Mouse (Mus musculus) kidney, embryonic 15.5 days (tissue): ENCODE data around the gene Abcb4. TPM values are rescaled to one million over a fixed set of nuclear protein-coding genes. Genes with fewer than 3 reads are reported as not detected.

Source experiments
- ATAC-seq: fragments of 200-750 bp; cut with Nextera tagmentation; replicated peaks from 2 replicates; pipeline ENCODE4 v1.8.0; 2017; ENCODE audit warnings: moderate TSS enrichment; ENCODE audit not compliant: low FRiP score
- H3K27ac ChIP-seq: fragments of 300-500 bp; sonication (generic); 2 replicates; pipeline ENCODE4 v1.5.1; 2015; ENCODE audit warnings: mild to moderate bottlenecking, inconsistent platforms
- H3K27me3 ChIP-seq: fragments of 300-500 bp; sonication (generic); 2 replicates; pipeline ENCODE4 v1.6.1; 2015; ENCODE audit warnings: inconsistent platforms
- H3K36me3 ChIP-seq: fragments of 300-500 bp; sonication (generic); 2 replicates; pipeline ENCODE4 v1.6.1; 2015; ENCODE audit warnings: inconsistent platforms
- H3K4me1 ChIP-seq: fragments of 300-500 bp; sonication (generic); 2 replicates; pipeline ENCODE4 v1.6.1; 2015; ENCODE audit warnings: inconsistent platforms
- H3K4me2 ChIP-seq: fragments of 300-500 bp; sonication (generic); 2 replicates; pipeline ENCODE4 v1.6.1; 2015; ENCODE audit warnings: moderate library complexity, mild to moderate bottlenecking, inconsistent platforms
- H3K4me3 ChIP-seq: fragments of 300-500 bp; sonication (generic); replicated peaks from 2 replicates; pipeline ENCODE4 v1.5.1; 2015; ENCODE audit warnings: mild to moderate bottlenecking, inconsistent platforms
- H3K9ac ChIP-seq: fragments of 300-500 bp; sonication (generic); 2 replicates; pipeline ENCODE4 v1.6.1; 2015; ENCODE audit warnings: mild to moderate bottlenecking, inconsistent platforms
- H3K9me3 ChIP-seq: fragments of 300-500 bp; sonication (generic); replicated peaks from 2 replicates; pipeline ENCODE4 v1.6.1; 2016; ENCODE audit warnings: inconsistent platforms
- WGBS: fragments of 180-500 bp; shearing (Covaris S2); methylation state at CpG from one replicate; pipeline ENCODE4 v1.1.7; 2015; ENCODE audit warnings: mixed read lengths; 5-methylcytosine and 5-hydroxymethylcytosine counted together
- polyA plus RNA-seq: library from polyadenylated mRNA; unstranded; fragments of >200 nt; fragmentation: Nextera tagmentation; extraction: Ambion mirVana; gene quantifications from 2 replicates; pipeline ENCODE4 v1.2.1, GENCODE M21; 2015

The Abcb4 gene
- polyA plus RNA-seq, 1 experiment from 2014 or later = 0.86 TPM

DNA sequence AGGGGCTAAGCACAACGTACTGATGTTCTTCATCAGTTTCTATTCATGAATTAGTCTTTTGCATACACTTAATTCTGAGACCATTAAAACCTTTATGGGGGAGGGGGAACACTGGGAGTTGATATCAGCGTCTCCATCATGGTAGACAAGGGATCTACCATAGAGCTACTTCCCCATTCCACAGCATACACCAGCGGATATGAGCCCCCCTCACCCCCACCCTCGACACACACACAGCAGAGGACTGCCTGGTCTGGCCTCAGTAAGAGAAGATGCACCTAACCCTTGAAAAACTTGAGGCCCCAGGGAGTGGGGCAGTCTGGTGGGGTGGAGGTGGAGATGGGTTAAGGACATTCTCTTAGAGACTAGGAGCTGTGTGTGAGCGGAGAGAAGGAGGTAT lies 15.7 kb upstream of the Abcb4 start:
- no peaks in the 10 kb centered on the region for H3K36me3 ChIP-seq
- no peak overlapping the region for H3K4me2 ChIP-seq
- H3K9me3 ChIP-seq = no peaks in the 10 kb centered on the region
- H3K27ac ChIP-seq = no peak overlapping the region
- WGBS = 74% methylated on average over 5 of the region's 5 CpGs
- no peak overlapping the region for H3K9ac ChIP-seq
- no peak for ATAC-seq
- H3K27me3 ChIP-seq = no peaks in the 10 kb centered on the region
- H3K4me1 ChIP-seq = no peaks in the 10 kb centered on the region
- H3K4me3 ChIP-seq = no peak overlapping the region

DNA sequence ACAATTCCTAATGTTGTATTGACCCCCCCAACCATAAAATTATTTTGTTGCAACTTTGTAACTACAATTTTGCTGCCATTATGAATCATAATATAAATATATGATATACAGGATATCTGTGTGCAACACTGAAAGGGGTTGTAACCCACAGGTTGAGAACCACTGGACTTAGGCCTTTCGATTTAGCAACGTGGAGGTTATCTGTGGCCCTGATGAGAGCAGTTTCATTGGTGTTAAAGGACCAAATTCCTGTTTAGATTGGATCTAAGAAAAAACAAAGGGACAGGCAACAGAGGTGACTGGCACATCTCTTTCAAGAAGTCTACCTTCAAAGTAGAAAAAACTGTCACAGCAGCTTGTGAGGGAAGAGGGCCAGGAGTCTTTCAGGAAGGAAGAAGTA lies 7.7 kb upstream of the Abcb4 start:
- H3K4me2 ChIP-seq = no peak overlapping the region
- H3K4me1 ChIP-seq = no peaks in the 10 kb centered on the region
- H3K4me3 ChIP-seq = no peak overlapping the region
- no peaks in the 10 kb centered on the region for H3K36me3 ChIP-seq
- no peaks in the 10 kb centered on the region for H3K27me3 ChIP-seq
- 0 out of 2 replicates have a peak, but pooled peaks cover 3% of the 10 kb centered on the region for H3K9me3 ChIP-seq
- H3K9ac ChIP-seq = no peak overlapping the region
- H3K27ac ChIP-seq = no peak overlapping the region
- ATAC-seq = no peak
- WGBS = 85% methylated on average over 2 of the region's 2 CpGs

DNA sequence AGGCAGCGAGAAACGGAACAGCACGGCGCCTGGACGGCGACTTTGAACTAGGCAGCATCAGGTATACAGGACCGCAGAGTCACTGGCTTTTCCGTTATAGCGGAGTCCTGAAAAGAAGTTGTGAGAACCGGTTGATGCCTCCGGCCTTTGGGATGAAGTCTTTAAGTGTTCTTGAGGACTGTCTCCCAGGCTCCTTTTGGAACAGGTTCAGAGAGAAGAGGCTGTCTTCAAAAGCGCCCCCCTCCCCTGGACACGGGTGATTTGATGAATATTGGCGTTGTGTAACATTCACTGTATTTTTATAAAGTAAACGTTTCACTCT lies 548 bp downstream of the Abcb4 start:
- no peak for ATAC-seq
- H3K9ac ChIP-seq = peak overlapping the region; percentile 44

DNA sequence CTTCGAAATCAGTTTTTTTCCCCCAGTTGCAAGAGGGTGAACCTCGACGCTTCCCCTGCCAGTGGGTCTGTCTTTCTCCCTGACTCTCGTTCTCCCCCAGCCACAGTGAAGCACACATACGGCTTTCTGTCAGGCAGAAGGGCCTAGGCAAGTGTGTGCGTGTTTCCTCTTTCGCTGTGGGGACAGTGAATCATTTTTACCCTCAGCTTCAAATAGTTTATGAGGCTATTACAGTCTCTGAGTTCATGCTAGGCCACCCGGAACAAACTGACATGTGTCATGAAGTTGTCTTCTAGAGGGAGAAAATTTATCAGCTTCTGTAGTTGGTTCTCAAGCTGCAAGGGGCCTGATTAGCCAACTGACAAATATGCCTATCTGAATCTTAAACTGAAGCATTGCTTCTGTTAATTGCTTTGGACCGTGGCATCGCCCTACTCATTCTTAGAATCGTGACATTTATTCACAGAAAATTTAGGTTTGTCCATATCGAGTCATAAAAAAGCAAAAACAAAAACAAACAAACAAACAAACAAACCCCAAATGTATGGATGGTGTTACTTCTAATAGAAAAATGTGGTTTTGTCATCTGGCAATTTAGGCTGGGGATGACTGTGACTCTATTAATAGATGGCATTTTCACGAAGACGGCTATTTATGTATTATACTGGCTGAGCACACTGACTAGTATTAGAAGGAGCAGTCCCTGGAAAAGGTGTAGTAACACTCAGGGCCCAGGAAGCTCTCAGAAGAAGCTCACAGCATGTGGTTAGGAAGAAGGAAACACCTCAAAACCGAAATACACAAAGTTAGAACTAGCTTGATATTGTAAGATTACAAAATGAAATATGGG lies 1.3 kb downstream of the Abcb4 start:
- ATAC-seq = no peak
- H3K4me2 ChIP-seq = peak overlapping the region; percentile 98; the same call in 1 of the 2 replicates
- WGBS = 63% methylated on average over 15 of the region's 15 CpGs

More for the DNA sequence above, 548 bp downstream of the Abcb4 start:
- no peaks in the 10 kb centered on the region for H3K36me3 ChIP-seq
- H3K4me3 ChIP-seq = peak overlapping the region; percentile 58
- peaks cover 34% of the 10 kb centered on the region for H3K27me3 ChIP-seq
- H3K9me3 ChIP-seq = 0 out of 2 replicates have a peak, but pooled peaks cover 5% of the 10 kb centered on the region
- peaks cover 14% of the 10 kb centered on the region; the same call in 1 of the 2 replicates for H3K4me1 ChIP-seq
- H3K4me2 ChIP-seq = peak overlapping the region; percentile 98
- WGBS = 8% methylated on average over 15 of the region's 15 CpGs
- H3K27ac ChIP-seq = no peak overlapping the region

DNA sequence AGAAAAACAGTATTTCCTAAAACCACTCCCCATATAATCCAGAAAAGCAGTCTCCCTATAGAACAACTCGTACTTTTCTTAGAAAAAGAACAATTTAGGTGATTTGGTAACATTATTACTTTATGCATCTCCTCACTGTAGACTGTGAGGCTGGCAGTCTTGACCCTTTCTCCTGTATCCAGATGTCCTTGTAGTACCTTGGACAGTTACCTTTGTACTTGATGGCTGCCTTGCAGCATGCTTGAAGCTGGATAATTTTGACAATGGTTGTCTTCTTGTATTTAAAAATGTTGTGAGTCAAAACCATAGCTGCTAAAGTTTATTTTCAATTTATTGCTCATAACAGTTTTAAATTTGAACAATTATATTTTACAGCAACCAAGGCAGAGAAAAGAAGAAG lies 2.7 kb downstream of the Abcb4 start:
- ATAC-seq = no peak
- 75% methylated on average over 1 of the region's 1 CpGs for WGBS
- Histone ChIP-seq H3K4me3 (no peak overlapping the region), H3K9me3 (no peaks in the 10 kb centered on the region), H3K4me2 (no peak overlapping the region), H3K36me3 (no peaks in the 10 kb centered on the region), H3K27ac (no peak overlapping the region), H3K27me3 (peaks cover 34% of the 10 kb centered on the region), H3K4me1 (peaks cover 14% of the 10 kb centered on the region; the same call in 1 of the 2 replicates), H3K9ac (no peak overlapping the region)

More for the DNA sequence above, 1.3 kb downstream of the Abcb4 start:
- H3K27ac ChIP-seq = no peak overlapping the region
- no peak overlapping the region for H3K9ac ChIP-seq
- no peak overlapping the region; the same call in 1 of the 2 replicates for H3K4me3 ChIP-seq
- no peaks in the 10 kb centered on the region for H3K36me3 ChIP-seq
- H3K27me3 ChIP-seq = peaks cover 34% of the 10 kb centered on the region
- H3K9me3 ChIP-seq = 0 out of 2 replicates have a peak, but pooled peaks cover 5% of the 10 kb centered on the region
- H3K4me1 ChIP-seq = peaks cover 14% of the 10 kb centered on the region; the same call in 1 of the 2 replicates

DNA sequence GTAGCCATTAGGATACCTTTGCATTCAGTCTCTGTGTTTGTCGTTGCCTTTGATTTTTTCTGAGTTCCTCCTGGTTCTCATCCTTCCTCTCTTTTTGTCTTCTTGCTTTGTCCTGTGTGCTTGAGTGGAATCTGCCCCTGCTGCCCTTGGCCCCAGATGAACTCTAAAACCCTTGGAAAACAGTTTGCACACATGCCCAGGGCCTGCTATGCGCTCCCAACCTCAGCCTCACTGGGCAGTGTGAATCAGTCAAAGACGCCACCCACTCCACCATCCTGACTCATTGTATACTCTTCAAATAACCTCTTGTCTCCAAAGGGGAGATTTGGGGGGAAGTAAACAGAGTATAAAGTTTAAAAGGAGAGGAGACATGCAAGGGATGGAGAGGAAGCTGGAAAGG lies 4.7 kb downstream of the Abcb4 start:
- 78% methylated on average over 3 of the region's 3 CpGs for WGBS
- ATAC-seq = no peak
- no peaks in the 10 kb centered on the region for H3K36me3 ChIP-seq
- no peak overlapping the region for H3K27ac ChIP-seq
- H3K4me1 ChIP-seq = peaks cover 10% of the 10 kb centered on the region; the same call in 1 of the 2 replicates
- no peak overlapping the region for H3K4me3 ChIP-seq
- no peaks in the 10 kb centered on the region for H3K9me3 ChIP-seq
- no peak overlapping the region for H3K4me2 ChIP-seq
- H3K9ac ChIP-seq = no peak overlapping the region
- H3K27me3 ChIP-seq = peaks cover 18% of the 10 kb centered on the region

DNA sequence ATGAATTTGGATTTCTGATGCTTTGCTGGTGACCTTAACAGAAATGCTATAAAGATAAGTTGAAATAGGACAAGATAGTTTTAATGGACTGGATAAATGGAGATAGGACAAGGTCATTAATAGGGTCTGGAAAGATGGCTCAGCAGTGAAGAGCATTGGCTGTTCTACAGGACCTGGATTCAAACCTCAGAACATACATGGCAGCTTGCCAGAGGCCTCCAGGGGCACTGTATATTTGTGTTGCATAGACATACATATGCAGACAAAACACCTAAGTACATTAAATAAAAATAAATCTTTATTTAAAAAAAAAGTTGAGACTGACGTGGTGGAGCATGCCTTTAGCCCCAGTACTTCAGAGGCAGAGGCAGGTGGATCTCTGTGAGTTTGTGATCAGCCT lies 7.5 kb downstream of the Abcb4 start:
- H3K4me2 ChIP-seq = no peak overlapping the region

DNA sequence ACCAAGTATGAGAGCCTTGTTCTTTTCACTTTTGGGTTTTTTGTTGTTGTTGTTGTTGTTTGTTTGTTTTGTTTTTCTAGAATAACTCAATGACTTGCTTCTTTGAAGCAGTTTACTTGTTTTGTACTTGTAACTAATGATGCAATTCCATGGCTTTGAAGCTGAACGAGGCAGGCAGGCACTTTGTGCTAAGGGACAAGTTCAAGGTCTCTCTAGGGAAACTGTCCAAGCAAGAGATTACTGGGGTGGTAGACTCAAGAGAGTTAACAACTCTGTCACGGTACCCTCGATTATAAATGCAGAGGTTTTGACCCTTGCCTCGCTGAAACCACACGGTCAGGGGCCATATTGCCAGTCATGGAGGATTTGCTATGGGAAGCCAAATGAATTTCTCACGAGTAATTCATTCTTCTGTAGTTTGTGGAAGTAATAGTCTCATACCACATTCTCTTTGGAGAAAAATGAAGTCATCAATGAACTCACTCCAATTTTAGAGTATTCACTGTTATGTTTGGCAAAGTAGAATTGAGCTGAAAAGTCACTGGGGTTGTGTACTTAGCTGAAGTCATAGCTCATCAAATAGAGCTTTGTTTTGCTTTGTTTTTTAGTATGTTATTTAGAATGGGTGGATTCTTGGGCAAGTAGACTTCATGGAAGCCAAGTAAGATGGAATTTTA lies 8.8 kb downstream of the Abcb4 start:
- WGBS = 74% methylated on average over 6 of the region's 6 CpGs
- no peak overlapping the region for H3K27ac ChIP-seq
- H3K9me3 ChIP-seq = no peaks in the 10 kb centered on the region
- H3K4me1 ChIP-seq = no peaks in the 10 kb centered on the region
- H3K36me3 ChIP-seq = no peaks in the 10 kb centered on the region
- no peak overlapping the region for H3K4me2 ChIP-seq
- H3K4me3 ChIP-seq = no peak overlapping the region
- H3K27me3 ChIP-seq = no peaks in the 10 kb centered on the region
- no peak overlapping the region for H3K9ac ChIP-seq
- no peak for ATAC-seq

More for the DNA sequence above, 7.5 kb downstream of the Abcb4 start:
- H3K27ac ChIP-seq = no peak overlapping the region
- H3K27me3 ChIP-seq = no peaks in the 10 kb centered on the region
- 68% methylated on average over 1 of the region's 1 CpGs for WGBS
- no peak overlapping the region for H3K4me3 ChIP-seq
- no peak overlapping the region for H3K9ac ChIP-seq
- no peaks in the 10 kb centered on the region for H3K36me3 ChIP-seq
- ATAC-seq = no peak
- no peaks in the 10 kb centered on the region for H3K4me1 ChIP-seq
- no peaks in the 10 kb centered on the region for H3K9me3 ChIP-seq

DNA sequence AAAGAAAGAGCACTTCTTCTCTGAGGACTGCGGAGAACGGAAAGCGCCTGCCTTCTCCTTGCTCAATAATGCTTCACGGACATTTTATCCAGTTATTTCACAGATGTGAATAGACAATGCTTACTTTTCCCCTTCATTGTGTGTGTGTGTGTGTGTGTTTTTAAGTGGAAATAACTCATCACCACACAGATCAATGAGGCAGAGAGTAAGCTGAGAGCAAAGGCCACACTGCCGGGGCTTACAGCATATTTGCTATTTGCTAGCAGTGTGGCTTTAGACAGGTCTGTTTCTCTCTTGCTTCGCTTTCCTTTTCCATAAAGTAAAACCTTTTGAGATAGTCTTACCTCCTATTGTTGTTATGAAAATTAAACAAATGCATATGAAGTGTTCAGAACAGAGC lies 11.0 kb downstream of the Abcb4 start:
- Histone ChIP-seq H3K9me3 (no peaks in the 10 kb centered on the region), H3K27me3 (no peaks in the 10 kb centered on the region), H3K36me3 (no peaks in the 10 kb centered on the region), H3K4me2 (no peak overlapping the region), H3K9ac (no peak overlapping the region), H3K4me1 (no peaks in the 10 kb centered on the region), H3K4me3 (no peak overlapping the region), H3K27ac (no peak overlapping the region)
- no peak for ATAC-seq
- 85% methylated on average over 6 of the region's 6 CpGs for WGBS

DNA sequence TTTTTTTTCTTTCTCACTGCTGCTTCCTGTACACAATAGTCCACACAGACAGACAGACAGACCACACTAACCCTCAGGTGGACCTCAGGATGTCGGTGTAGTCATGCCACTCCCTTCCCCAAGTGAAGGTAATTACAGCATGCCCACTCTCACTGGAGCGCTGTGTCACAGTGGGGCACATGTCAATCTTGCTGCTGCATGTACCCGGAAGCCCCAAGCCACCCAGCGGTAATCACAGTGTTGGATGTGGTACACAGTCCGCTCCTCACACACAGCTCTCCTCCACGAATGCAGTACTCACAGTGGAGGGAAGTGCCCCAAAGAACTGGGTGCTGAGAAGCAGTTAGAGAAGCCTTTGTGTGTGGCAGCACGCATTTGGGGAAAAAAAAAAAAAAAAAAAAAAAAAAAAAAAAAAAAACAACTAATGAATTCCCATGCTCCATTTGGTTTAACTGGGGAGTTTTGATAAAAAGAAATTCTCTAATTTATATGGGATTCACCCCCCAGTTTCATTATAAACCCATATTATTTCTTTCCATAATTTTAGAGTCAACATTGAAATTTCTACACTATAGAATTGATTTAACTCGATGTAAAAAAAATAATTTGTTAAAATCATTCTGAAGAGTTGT lies 18.2 kb downstream of the Abcb4 start:
- ATAC-seq = no peak
- no peaks in the 10 kb centered on the region for H3K9me3 ChIP-seq

DNA sequence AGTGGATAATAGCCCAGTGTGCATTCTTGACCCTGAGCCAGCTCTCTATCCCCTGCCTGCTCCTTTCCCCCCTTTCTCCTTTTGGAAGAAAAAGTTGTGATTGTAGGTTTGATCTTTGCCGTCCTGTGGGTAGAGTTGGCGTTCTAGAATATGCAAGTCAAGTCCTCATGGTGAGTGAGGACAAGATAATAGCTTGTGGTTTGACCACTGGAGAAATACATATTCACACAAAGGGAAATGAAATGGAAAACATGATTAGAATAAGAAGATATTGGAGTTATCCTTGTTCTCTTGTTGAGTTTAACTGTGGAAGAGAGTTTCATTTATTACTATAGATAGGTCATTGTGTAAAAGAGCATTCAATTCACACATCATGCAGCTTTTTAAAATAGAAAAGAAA lies 22.9 kb downstream of the Abcb4 start:
- Histone ChIP-seq H3K4me1 (no peaks in the 10 kb centered on the region), H3K4me2 (no peak overlapping the region), H3K36me3 (no peaks in the 10 kb centered on the region), H3K27ac (no peak overlapping the region), H3K27me3 (no peaks in the 10 kb centered on the region), H3K9me3 (no peaks in the 10 kb centered on the region), H3K9ac (no peak overlapping the region), H3K4me3 (no peak overlapping the region)
- WGBS = 94% methylated on average over 2 of the region's 2 CpGs
- no peak for ATAC-seq

More for the DNA sequence above, 18.2 kb downstream of the Abcb4 start:
- no peak overlapping the region for H3K4me3 ChIP-seq
- H3K27me3 ChIP-seq = no peaks in the 10 kb centered on the region
- H3K27ac ChIP-seq = no peak overlapping the region
- H3K4me1 ChIP-seq = no peaks in the 10 kb centered on the region
- no peak overlapping the region for H3K9ac ChIP-seq
- WGBS = 88% methylated on average over 8 of the region's 8 CpGs
- no peak overlapping the region for H3K4me2 ChIP-seq
- no peaks in the 10 kb centered on the region for H3K36me3 ChIP-seq

DNA sequence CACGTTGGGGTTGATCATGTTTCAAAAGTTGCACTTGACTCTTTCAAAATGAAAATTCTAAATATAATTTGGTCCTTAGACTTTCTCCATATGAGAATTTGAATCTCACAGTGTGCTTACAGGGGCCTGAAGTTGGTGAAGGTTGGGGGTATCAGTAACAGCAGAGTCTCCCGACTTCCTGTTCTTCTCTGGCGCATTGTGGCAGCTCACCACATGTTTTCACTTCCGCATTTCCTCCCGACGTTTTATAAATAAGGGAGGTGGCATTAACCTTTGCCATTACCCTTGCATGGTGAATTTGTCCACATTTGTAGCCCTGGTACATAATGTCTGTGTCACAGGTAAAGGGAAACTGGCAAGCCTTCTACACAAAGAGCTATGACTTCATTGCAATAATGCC lies 23.6 kb downstream of the Abcb4 start:
- Histone ChIP-seq H3K9me3 (no peaks in the 10 kb centered on the region), H3K9ac (no peak overlapping the region), H3K4me2 (no peak overlapping the region), H3K27ac (no peak overlapping the region), H3K4me3 (no peak overlapping the region), H3K36me3 (no peaks in the 10 kb centered on the region), H3K27me3 (no peaks in the 10 kb centered on the region), H3K4me1 (no peaks in the 10 kb centered on the region)
- WGBS = 61% methylated on average over 6 of the region's 6 CpGs
- ATAC-seq = no peak
